Mouse (Mus musculus): ENCODE data around the gene Rbm25.

Rbm25 gene

DNA sequence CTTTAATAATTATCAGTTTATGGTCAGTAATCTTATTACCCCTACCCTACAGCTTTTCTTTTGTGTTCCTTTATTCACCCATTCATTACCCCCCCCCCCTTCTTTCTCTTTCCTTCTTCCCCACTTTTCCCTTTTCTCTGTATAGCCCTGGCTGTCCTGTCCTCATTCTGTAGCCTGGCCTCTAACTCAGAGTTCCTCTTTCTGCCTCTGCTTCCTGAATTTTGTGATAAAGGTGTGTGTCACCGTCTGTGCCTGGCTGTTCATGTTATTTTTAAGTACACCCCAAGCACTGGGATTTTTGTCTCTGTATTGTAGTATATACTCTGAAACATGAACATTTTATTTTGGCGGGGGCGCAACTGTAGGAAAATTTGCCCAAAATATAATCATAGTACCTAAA is 19.3 kb downstream of the Rbm25 start:
- no peak for DNase-seq (ENCODE audit: low spot score in 2 of 2)

GRCm38 (mm10) chr12:83651414-83651813 is 20.4 kb downstream of the Rbm25 start:
- DNase-seq (ENCODE audit: low spot score in 2 of 2), result no peak

DNA sequence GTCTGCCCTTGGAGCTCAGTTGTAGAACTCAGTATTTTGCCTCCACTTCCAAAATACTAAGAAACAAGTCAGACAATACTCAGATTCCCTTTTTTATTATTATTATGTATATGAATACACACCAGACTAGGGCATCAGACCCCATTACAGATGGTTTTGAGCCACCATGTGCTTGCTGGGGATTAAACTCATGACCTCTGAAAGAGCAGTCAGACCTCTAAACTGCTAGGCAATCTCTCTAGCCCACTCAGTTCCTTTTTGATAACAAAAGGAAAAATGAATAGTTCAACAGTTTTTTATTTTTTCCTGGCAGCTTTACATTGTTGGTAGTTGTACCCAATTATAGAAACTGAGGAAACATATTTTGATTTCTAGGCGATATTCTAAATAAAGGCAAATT is 54.4 kb downstream of the Rbm25 start:
- DNase-seq (ENCODE audit: low spot score in 2 of 2), result no peak

- no peak for DNase-seq (ENCODE audit: low spot score in 2 of 2)
Measured at GRCm38 (mm10) chr12:83686575-83687350, 55.7 kb downstream of the Rbm25 start.

DNA sequence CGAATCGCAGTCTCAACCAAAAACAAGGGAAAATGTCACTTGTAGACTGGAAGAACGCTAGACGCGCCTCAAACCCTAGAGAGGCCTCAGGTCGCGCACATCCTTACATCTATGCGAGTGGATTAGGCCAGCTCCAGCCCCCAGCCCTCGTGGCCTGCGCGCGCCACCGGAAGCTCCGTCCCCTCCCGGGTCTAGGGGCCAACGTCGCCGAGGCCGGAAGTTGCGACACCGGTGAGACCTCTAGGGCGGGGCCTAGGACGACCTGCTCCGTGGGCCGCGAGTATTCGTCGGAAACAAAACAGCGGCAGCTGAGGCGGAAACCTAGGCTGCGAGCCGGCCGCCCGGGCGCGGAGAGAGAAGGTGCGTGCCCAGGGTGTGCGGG is 56.9 kb downstream of the Rbm25 start, which contains the start of gene Psen1:
TSS of gene Psen1 (plus strand) at position 219 of the 382 bp plus-strand sequence.
- DNase-seq (ENCODE audit: low spot score in 2 of 2), result peak; percentile 92 to 94

DNA sequence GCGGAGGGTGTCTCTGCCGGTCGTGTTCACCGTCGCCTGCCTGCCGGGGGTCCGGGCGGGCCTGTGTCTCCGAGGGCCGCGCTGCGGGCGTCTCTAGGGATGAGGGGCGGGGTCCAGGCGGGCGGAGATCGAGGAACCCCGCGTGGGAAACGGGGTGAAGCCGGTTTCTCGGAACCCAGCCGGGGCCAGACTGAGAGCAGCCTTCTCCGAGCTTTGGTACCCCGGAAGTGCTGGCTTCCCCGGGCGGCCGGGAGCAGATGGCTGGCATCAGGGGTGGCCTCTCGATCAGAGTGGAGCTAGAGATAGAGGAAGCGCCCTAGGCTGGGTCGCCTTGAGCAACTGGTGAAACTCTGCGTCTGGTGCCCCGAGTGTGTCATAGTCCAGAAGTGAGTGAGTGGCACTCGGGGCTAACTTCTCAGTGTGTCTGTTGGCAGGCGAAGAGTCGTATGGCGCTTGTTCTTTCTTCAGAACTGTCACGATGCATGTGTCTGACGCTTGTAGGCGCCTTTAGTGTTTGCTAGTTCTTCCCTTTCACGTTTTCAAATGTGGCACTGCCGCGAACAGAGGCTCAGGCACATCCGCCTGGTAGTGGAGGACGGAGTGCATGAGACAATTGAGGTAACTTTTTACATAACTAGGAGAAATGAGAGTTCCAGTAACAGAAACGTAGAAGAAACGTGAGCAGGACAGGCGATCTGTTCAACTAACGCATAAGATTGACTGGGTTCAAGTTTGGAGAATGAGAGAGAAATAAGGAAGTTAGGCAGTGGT is 57.5 kb downstream of the Rbm25 start:
- DNase-seq (ENCODE audit: low spot score in 2 of 2), result peak; percentile 60 to 64

DNA sequence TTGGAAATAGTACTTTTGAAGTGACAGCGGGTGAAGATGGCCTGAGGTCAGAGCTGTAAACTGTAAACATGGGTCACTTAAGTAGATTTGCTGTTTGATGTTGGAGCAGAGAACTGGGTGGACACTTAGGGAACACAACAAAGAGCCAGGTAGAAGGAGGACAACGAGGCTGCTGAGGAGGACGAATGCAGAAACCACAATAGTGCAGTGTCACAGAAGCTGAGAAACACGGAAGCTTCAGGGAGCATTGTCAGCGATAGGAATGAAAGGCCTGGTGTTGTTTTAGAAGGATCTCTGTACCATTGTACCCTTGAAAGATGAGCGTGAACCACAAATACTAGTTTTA is 58.0 kb downstream of the Rbm25 start:
- no peak for DNase-seq (ENCODE audit: low spot score in 2 of 2)

DNA sequence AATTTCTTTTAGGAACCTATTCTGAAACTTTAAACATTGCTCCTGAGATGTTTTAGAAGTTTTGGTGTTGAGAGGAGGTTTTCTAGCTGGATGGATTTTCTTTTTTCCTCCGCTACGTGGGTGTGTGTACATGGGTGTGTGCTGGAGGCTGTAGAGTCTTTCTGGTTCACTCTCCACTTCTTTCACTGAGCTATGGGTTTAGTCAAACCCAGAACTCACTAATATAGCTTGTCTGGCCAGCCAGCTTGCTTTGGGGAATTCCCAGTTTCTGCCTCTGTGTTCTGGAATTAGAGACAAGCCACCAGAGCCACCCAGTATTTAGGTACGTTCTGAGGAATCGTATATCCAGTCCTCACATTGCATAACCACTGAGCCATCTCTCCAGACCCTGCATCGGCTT is 63.0 kb downstream of the Rbm25 start:
- no peak for DNase-seq (ENCODE audit: low spot score in 2 of 2)

DNA sequence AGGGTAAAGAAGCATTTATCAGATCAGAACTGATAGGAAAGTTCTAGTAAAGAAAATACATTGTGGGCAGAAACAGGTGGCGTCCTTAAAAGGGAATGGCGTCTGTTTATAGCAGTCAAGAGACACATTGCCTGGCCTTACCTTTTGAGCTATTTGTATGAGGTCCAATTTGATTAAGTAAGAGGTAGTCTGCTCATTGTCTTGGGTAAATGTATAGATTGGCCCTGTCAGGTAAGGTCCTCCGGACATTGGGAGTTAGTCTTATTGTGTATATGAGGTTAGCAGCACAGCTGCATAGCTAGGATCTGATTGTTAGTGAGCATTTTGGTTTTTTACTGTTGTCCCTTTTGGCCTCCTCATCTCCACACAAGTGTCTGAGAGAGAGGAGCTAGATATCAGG is 63.6 kb downstream of the Rbm25 start:
- DNase-seq (ENCODE audit: low spot score in 2 of 2), result no peak

- no peak for DNase-seq (ENCODE audit: low spot score in 2 of 2)
Measured at GRCm38 (mm10) chr12:83698637-83699036, 67.6 kb downstream of the Rbm25 start.

DNA sequence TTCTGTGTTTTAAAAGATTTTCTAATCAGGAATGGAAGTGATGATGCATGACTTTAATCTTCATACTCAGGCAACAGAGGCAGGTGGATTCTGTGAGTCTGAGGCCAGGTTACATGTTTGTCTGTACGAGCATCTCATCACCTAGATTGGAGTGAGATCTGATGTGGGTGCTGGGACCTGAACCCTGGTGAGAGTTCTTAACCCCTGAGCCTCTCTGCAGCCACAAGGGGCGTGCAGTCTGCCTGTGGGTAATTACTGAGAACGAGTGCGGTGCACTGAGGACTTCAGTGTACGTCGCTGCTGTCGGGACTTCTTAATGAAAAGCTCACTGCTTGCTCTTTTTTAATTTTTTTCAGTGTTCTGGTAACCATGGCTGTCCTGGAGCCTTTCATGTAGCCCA is 70.6 kb downstream of the Rbm25 start:
- no peak for DNase-seq (ENCODE audit: low spot score in 2 of 2)

DNA sequence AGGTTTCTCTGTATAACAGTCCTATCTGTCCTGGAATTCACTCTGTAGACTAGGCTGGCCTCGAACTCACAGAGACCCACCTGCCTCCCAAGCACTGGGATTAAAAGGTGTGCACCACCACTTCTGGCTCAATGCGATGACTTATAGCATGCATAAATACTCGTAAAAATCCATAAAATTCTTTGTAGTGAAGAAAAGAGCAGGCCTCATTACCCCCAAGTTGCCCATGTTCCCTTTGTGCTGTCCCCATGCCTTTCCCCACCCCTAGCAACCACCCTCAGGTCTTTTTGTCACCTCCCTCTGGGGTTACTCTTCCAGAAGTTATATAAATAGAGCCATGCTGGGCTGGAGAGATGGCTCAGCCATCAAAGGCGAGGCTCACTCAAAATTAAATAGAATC is 71.8 kb downstream of the Rbm25 start:
- DNase-seq (ENCODE audit: low spot score in 2 of 2), result no peak

GRCm38 (mm10) chr12:83706951-83707350 is 75.9 kb downstream of the Rbm25 start:
- DNase-seq (ENCODE audit: low spot score in 2 of 2), result no peak

DNA sequence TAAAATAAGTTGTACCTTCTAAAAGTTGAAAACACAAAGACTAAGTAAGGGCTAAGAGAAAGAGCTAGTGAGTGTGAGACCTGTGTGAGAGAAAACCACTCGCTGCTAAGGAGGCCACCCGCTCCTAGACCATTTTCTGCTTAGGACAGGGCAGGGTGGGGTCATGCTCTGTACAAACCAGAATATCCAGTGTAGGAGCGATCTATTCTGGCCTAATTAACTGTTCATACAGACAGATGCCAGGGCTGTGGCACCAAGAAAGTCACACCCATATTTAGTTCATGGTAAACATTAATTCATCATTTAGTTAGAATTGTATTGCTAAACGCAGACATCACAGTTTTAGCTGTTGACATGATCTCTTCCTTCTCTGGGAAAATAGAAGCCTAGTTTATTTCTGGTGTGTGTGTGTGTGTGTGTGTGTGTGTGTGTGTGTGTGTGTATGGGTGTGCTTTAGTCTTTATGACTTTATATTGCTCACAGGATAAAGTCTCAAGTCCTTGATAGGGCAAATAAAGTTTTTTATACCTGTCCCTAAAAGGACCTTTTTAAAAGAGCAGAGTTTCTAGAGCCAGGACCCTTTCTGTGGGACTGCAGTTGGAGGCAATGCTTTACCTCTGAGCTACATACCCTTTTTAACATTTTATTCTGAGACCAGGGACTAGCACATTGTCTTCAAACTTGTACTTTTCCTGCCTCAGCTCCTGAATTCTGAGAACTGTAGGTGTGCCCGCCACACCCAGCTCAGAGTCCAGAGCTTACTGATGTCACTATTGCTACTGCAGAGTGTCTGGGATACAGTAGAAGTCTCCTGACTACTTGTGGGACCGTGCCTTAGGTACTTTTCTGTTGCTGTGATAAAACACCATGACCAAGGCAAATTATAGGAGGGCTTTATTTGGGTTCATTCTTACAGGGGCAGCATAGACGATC is 77.4 kb downstream of the Rbm25 start:
- no peak for DNase-seq (ENCODE audit: low spot score in 2 of 2)

GRCm38 (mm10) chr12:83709934-83710333 is 78.9 kb downstream of the Rbm25 start:
- DNase-seq (ENCODE audit: low spot score in 2 of 2), result no peak

GRCm38 (mm10) chr12:83713749-83714148 is 82.7 kb downstream of the Rbm25 start:
- DNase-seq (ENCODE audit: low spot score in 2 of 2), result peak; percentile 53 to 75

- peak; percentile 33 to 45 for DNase-seq (ENCODE audit: low spot score in 2 of 2)
Measured at GRCm38 (mm10) chr12:83716416-83717184, 85.6 kb downstream of the Rbm25 start.

- DNase-seq (ENCODE audit: low spot score in 2 of 2), result no peak
Measured at GRCm38 (mm10) chr12:83719431-83719830, 88.4 kb downstream of the Rbm25 start.

DNA sequence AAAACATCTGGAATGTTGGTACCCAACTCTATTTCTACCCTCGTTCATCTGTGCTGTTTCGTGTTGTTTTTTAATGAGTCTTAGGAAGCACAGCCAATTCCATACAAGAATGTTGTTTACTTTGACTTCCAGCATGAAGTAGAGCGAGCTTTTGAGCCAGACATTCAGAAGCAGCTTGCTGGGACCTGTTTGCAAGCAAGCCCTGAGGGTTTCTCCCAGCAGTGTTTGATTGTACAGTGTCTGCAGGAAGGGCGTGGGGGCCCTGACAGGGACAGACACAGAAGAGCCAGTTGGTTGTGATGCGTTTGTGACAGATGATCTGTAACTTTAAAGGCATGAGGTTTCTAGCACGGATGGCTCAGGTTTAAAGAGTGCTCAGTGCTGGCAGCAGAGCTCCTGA is 90.2 kb downstream of the Rbm25 start:
- DNase-seq (ENCODE audit: low spot score in 2 of 2), result no peak

DNA sequence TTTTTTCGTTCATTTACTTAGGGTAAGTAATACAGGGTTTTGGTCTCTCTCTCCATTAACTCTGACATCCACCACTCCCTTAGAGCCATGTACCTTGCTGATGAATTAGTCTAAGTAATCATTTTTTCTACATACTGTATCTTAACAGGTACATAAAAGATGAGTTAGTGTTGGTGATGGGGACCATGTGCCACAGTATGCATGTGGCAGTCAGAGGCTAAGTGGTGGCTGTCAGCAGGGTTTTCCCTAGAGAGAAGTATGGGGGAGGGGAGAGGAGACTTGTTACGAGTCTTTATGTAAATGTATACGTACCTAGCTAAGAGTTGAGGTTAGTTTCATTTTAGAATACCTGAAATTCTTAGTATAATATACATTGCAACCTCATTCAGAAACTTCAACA is 92.0 kb downstream of the Rbm25 start:
- DNase-seq (ENCODE audit: low spot score in 2 of 2), result no peak

GRCm38 (mm10) chr12:83726510-83727308 is 95.7 kb downstream of the Rbm25 start:
- no peak for DNase-seq (ENCODE audit: low spot score in 2 of 2)

Measured in right cerebral cortex, adult 2 months (tissue).